Mouse (Mus musculus): ENCODE results near the gene Gm17655.
A peak's percentile ranks its signal among the peaks of the same experiment; 100 is the strongest.
"Not testable (repeated sequence)": the region's sequence is repeated elsewhere in the genome, so short reads cannot be mapped to it uniquely, and the experiment has no call there.

The Gm17655 gene

GRCm38 (mm10) chr5:110086161-110086866 lies 14.0 kb upstream of the Gm17655 start:
- no peak for DNase-seq

GRCm38 (mm10) chr5:110082961-110083360 lies 10.6 kb upstream of the Gm17655 start:
- no peak for DNase-seq

- DNase-seq: peak; percentile 87
Measured at GRCm38 (mm10) chr5:110057637-110058408, 14.5 kb downstream of the Gm17655 start.

GRCm38 (mm10) chr5:110023694-110024427 lies 48.5 kb downstream of the Gm17655 start:
- DNase-seq: peak; percentile 92

- DNase-seq: no peak
Measured at GRCm38 (mm10) chr5:110023273-110023672, 49.0 kb downstream of the Gm17655 start.

GRCm38 (mm10) chr5:110015775-110016174 lies 56.5 kb downstream of the Gm17655 start:
- DNase-seq: not testable (repeated sequence)
